Mouse (Mus musculus) C2C12 (cell line): ENCODE results near the gene Gm8126.
"Not testable (repeated sequence)": the region's sequence is repeated elsewhere in the genome, so short reads cannot be mapped to it uniquely, and the experiment has no call there.

Experiments used
- CEBPB ChIP-seq: IDR thresholded peaks from one replicate; pipeline ENCODE4 v1.6.1; 2011; ENCODE audit warnings: low read depth, mild to moderate bottlenecking, control low read depth, moderate library complexity
- CTCF ChIP-seq: IDR thresholded peaks from one replicate; pipeline ENCODE4 v1.5.1; 2011; ENCODE audit not compliant: control insufficient read depth, insufficient read depth, insufficient read length
- MAX ChIP-seq: IDR thresholded peaks from one replicate; pipeline ENCODE4 v1.6.1; 2011; ENCODE audit warnings: mild to moderate bottlenecking, control low read depth
- MYOG ChIP-seq: IDR thresholded peaks from one replicate; pipeline ENCODE4 v1.6.1; 2011; ENCODE audit not compliant: control insufficient read depth, insufficient read length; ENCODE audit errors: extremely low read depth
- USF1 ChIP-seq: IDR thresholded peaks from one replicate; pipeline ENCODE4 v1.6.1; 2011; ENCODE audit warnings: low read depth, mild to moderate bottlenecking, control low read depth, moderate library complexity

DNA sequence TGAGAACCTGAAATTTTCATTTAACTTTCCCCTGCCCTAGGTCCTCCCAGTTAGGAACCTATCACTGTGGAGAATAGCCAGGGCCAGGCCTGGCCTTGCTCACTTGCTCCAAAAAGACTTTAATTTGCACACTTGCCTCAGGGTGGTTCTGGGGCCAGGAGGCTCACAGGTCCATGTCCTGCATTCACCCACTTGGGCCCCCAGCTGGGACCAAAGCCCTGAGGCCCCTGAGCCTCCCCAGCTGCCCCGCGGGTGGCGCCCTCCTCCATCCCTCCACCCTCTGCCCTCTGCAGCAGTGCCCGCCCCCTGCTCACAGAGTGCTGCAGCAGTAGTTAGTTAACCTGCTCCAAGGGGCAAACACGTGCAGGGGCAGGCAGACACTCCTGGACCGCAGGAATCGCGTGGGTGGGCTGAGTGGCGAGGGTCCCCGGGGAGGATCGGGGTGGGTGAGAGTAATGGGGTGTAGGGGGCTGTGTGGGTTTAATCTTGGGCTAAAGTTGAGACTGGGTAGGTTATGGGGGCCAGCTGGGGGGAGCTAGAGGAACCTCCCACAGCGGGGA, 8.8 kb upstream of the Gm8126 start:
- not testable (repeated sequence) for TF ChIP-seq CTCF, MAX, USF1, MYOG, CEBPB
